Mouse (Mus musculus) bone marrow macrophage, adult 2 months (primary cell): ENCODE measurements around the gene Dpm2.

Experiments used
- CTCF ChIP-seq: IDR thresholded peaks from 2 replicates; pipeline ENCODE4 v1.5.1; 2012; ENCODE audit warnings: low read depth, mild to moderate bottlenecking, low read length, moderate library complexity
- POLR2A ChIP-seq: IDR thresholded peaks from 2 replicates; pipeline ENCODE4 v1.6.1; 2012; ENCODE audit warnings: mild to moderate bottlenecking, low read depth, low read length, borderline replicate concordance

GRCm38 (mm10) chr2:32547380-32547779, 23.3 kb upstream of the Dpm2 start:
- no peak for TF ChIP-seq CTCF
- no peak for TF ChIP-seq POLR2A
